In the genomic region with DNA sequence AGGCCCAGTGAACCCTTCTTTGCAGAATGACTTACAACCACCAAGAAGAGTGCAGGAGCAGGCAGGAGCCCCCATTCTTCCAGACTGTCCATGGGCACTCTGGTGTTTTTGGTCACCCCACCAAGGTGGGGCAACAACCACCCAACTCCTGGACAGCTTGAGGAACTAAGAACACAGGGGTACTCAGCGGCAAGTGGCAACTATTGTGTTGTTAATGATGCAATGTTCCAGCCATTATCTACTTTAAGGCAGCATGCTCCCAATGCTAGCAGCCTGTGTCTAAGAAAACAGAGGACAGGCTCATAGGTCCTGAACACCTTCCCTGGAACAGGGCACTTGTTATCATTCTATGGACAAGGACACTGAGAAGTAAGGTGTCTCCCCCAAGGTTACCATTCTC, we compare ENCODE assay signal across 22 mouse cellular contexts.
"Had no signal": no experiment of that assay in that cellular context is flagged by ENCODE, and none has a peak within 500 bp of the region (broad histone marks: within the 10 kb centered on the region; RNA-seq: fewer than 3 reads in every experiment).

No protein-coding gene starts in this region.

- DNase-seq: gastrocnemius, postnatal 14 days; gastrocnemius, postnatal 36 days; heart, postnatal 10 days; heart, postnatal 36 days; kidney, adult 18-20 months; kidney, adult 8-10 months; kidney, postnatal 25 days; liver; liver, embryonic 13.5 days had no signal

- H3K27ac ChIP-seq: gastrocnemius, adult 2 months; heart, embryonic 10.5 days; hindbrain, embryonic 14.5 days; intestine, embryonic 15.5 days; layer of hippocampus, adult 2 months; left cerebral cortex, adult 2 months; liver, embryonic 13.5 days had no signal

- ATAC-seq: hindbrain, embryonic 16.5 days; inflammation-experienced regulatory T-cells, adult 6 months; intestine, embryonic 15.5 days; intestine, postnatal 0 days had no signal

- H3K4me2 ChIP-seq: heart, embryonic 12.5 days; hindbrain, embryonic 14.5 days; intestine, embryonic 15.5 days; liver, embryonic 11.5 days; liver, embryonic 13.5 days had no signal

- H3K36me3 ChIP-seq: heart, embryonic 10.5 days; heart, embryonic 12.5 days; intestine, embryonic 15.5 days; limb, embryonic 10.5 days; limb, embryonic 12.5 days; liver, embryonic 13.5 days had no signal

- H3K9ac ChIP-seq: heart, embryonic 12.5 days; hindbrain, embryonic 14.5 days; intestine, embryonic 15.5 days; limb, embryonic 12.5 days; liver, embryonic 13.5 days had no signal

- H3K27me3 ChIP-seq: heart, embryonic 12.5 days; intestine, embryonic 15.5 days; limb, embryonic 12.5 days; liver, embryonic 13.5 days had no signal

- H3K4me1 ChIP-seq: liver, embryonic 13.5 days had no signal

- H3K4me3 ChIP-seq: gastrocnemius, adult 2 months; heart, embryonic 10.5 days; heart, embryonic 12.5 days; intestine, embryonic 15.5 days; layer of hippocampus, adult 2 months; left cerebral cortex, adult 2 months; limb, embryonic 10.5 days; limb, embryonic 12.5 days; liver, embryonic 13.5 days had no signal

- H3K9me3 ChIP-seq: heart, embryonic 10.5 days; heart, embryonic 12.5 days; intestine, embryonic 15.5 days; limb, embryonic 10.5 days; limb, embryonic 12.5 days; liver, embryonic 13.5 days had no signal
